Mouse (Mus musculus): ENCODE results near the gene Birc3. TPM values are rescaled to one million over a fixed set of nuclear protein-coding genes. Genes with fewer than 3 reads are reported as not detected.
A peak's percentile ranks its signal among the peaks of the same experiment; 100 is the strongest.
"Not testable (repeated sequence)": the region's sequence is repeated elsewhere in the genome, so short reads cannot be mapped to it uniquely, and the experiment has no call there.

The Birc3 gene
- 10.6 and 11.4 TPM in 2 replicates for polyA plus RNA-seq (2015; fragmentation: Nextera tagmentation; extraction: Ambion mirVana)

DNA sequence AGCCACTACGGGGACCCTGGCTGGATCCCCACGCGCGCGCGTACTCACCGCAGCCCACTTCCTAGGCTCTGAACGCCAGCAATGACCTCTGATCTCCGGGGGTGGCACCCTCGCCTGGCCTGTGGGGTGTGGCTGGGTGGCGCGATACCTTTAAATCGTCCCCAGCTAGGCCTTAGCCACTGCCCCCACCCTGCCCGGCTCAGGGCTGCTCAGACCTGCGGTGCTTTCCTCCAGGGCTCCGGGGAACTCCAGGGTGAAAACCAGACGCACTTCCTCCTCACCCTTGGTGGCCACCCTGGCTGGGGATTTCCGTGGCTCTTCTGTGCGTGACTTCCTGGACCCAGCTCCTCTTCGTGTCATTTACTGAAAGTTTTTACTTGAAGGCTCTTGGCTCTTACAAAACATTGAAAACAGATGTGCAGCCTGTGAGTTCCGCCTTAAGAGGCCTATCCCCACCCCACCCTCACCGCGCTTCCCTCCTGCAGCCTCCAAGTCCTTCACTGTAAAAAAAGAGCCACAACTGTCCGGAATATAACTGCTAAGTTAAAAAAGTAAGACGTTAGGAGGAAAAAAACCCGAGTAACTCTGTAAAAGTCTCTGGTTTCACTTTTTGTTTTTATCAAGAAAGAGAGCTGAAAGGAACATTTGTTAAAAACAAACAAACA, at the start of gene Birc3:
Birc3 (minus strand) TSS at position 412 of the 665 bp plus-strand sequence.
- Histone ChIP-seq H3K27ac (peak within 1 kb of the TSS; percentile 40; the same call in 1 of the 2 replicates), H3K9ac (peak within 1 kb of the TSS; percentile 81), H3K4me2 (replicated peaks) (peak within 1 kb of the TSS; percentile 81), H3K9me3 (no peaks in the 10 kb centered on the region), H3K27me3 (no peaks in the 10 kb centered on the region), H3K36me3 (0 out of 2 replicates have a peak, but pooled peaks cover under 1% of the 10 kb centered on the region), H3K4me1 (peaks cover 12% of the 10 kb centered on the region), H3K4me3 (peak within 1 kb of the TSS; percentile 62)
- ATAC-seq (ENCODE audit: low FRiP score, low read depth), result peak; percentile 89
- WGBS, result 2% methylated on average over 26 of the region's 26 CpGs

DNA sequence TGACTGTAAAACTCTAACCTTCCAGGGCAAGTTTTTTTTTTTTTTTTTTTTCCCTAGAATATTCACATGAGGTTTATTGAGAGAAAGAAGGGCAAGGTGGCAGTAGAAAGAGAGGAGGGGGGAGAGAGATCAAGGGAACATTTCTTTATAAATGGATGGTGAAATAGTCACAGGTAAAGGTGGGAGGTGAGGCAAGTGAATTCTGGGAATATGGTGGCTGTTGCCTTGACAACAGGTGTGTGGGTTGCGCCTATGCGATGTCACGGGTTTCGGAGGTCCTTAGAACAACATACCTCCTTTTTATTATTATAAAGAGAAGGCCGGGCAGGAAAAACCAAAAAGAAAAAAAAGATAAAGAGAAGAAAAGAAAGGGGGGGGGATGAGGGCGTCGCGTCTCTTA, 41.9 kb upstream of the Birc3 start:
- ATAC-seq (ENCODE audit: low FRiP score, low read depth), result no peak
- WGBS, result 56% methylated on average over 8 of the region's 8 CpGs
- no peaks in the 10 kb centered on the region for H3K9me3 ChIP-seq
- no peaks in the 10 kb centered on the region for H3K36me3 ChIP-seq
- no peak overlapping the region for H3K9ac ChIP-seq
- peak overlapping the region; percentile 54 for H3K4me2 ChIP-seq (replicated peaks)
- H3K27ac ChIP-seq, result no peak overlapping the region
- no peaks in the 10 kb centered on the region for H3K27me3 ChIP-seq
- no peak overlapping the region for H3K4me3 ChIP-seq
- H3K4me1 ChIP-seq, result peaks cover 13% of the 10 kb centered on the region

DNA sequence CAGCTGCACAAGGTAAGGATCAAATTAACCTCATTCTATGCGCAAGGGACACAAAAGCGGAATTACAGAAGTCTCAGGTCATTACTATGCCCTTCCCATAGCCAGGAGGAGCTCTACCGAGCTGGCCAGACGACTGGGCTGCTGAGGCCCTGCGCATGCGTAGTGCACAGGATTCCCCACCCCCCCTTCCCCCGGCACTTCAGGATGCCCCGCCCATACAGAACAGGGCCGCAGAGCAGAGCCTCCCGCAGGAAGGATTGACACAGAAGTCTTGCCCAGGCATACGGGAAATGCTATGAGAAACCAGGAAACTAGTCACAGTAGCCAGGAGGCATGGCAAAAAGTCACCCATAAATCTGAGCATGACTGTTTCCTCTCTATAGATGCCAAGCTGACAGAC, 41.5 kb upstream of the Birc3 start:
- H3K9ac ChIP-seq, result 0 out of 2 replicates have a peak overlapping the region, but pooled peaks have one; percentile 1
- no peaks in the 10 kb centered on the region for H3K27me3 ChIP-seq
- H3K4me3 ChIP-seq, result peak overlapping the region; percentile 25
- no peak overlapping the region for H3K27ac ChIP-seq
- H3K9me3 ChIP-seq, result no peaks in the 10 kb centered on the region
- peak; percentile 91 for ATAC-seq (ENCODE audit: low FRiP score, low read depth)
- no peaks in the 10 kb centered on the region for H3K36me3 ChIP-seq
- peak overlapping the region; percentile 54 for H3K4me2 ChIP-seq (replicated peaks)
- WGBS, result 1% methylated on average over 11 of the region's 11 CpGs
- peaks cover 13% of the 10 kb centered on the region for H3K4me1 ChIP-seq

DNA sequence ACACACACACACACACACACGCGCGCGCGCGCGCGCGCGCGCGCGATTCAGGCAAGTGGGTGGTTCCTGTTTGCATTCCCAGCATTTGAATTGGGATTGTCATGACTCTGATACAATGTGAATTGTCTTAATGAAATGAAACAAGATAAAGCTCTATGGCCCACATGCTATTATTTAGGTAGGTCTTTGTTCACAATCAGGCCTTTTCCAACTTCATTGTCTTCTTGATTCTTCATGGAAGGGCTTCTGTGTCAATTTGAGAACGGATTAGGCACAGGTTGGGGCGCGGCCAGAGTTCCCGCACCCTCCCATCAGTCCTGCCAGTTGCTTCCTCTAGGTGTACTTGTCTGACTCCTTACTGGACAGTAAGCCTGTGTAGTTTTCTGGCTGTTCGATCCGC, 41.0 kb upstream of the Birc3 start:
- Histone ChIP-seq H3K36me3 (no peaks in the 10 kb centered on the region), H3K4me1 (peaks cover 13% of the 10 kb centered on the region), H3K9me3 (no peaks in the 10 kb centered on the region), H3K4me2 (replicated peaks) (peak overlapping the region; percentile 54), H3K27me3 (no peaks in the 10 kb centered on the region), H3K4me3 (peak overlapping the region; percentile 25), H3K9ac (peak overlapping the region; percentile 1; the same call in 1 of the 2 replicates), H3K27ac (no peak overlapping the region)
- peak; percentile 46 for ATAC-seq (ENCODE audit: low FRiP score, low read depth)
- 57% methylated on average over 19 of the region's 19 CpGs for WGBS

DNA sequence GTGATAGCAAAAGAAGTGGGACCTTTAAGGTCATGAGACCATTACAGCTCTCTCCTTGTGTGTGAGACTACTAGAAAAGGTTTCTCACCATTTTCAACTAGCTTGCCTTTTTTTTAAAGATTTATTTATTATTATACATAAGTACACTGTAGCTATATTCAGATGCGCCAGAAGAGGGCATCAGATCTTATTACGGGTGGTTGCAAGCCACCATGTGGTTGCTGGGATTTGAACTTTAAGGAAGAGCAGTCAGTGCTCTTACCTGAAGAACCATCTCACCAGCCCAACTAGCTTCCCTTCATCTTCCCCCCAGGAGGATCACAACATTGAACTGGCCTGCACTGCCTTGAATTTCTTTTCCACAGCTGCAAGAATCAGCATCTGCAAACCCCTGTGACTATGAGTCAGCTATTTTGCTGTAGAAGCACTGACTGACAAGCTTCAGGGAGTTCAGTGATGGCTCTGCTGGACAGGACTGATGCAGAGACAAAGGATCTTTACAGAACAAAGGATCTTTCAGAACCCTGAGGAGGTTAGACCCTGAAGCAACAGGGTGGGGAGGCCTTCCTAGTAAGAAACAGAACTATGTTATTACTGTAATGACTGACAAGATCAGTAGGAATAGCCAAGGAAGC, 34.5 kb upstream of the Birc3 start:
- Histone ChIP-seq H3K9me3 (no peaks in the 10 kb centered on the region), H3K36me3 (no peaks in the 10 kb centered on the region), H3K27ac (no peak overlapping the region), H3K27me3 (no peaks in the 10 kb centered on the region), H3K4me3 (no peak overlapping the region), H3K4me1 (peaks cover 13% of the 10 kb centered on the region), H3K4me2 (replicated peaks) (no peak overlapping the region), H3K9ac (no peak overlapping the region)
- 82% methylated on average over 2 of the region's 2 CpGs for WGBS
- no peak for ATAC-seq (ENCODE audit: low FRiP score, low read depth)

DNA sequence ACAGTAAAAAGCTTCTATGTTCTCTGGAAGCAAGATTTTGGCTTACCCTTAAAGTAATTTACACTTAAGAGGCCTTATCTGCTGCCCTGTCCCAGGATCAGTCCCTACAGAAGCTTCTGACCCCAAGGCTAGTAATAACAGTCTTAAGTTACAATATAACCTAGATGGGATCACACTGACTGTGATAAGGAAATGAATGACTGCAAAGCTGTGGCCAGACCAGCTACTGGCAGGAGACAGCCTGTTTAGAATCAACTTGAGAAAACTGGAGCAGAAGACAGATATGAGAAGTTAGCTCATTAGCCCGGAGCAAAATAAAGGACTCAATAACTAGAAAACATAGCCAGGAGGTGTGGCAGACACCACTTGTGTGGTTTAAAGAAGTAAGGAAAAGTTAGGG, 33.6 kb upstream of the Birc3 start:
- no peaks in the 10 kb centered on the region for H3K36me3 ChIP-seq
- WGBS, result 82% methylated on average over 1 of the region's 1 CpGs
- no peaks in the 10 kb centered on the region for H3K9me3 ChIP-seq
- no peak overlapping the region for H3K9ac ChIP-seq
- H3K27ac ChIP-seq, result no peak overlapping the region
- ATAC-seq (ENCODE audit: low FRiP score, low read depth), result no peak
- H3K4me3 ChIP-seq, result no peak overlapping the region
- H3K27me3 ChIP-seq, result no peaks in the 10 kb centered on the region
- H3K4me2 ChIP-seq (replicated peaks), result no peak overlapping the region
- peaks cover 20% of the 10 kb centered on the region for H3K4me1 ChIP-seq

DNA sequence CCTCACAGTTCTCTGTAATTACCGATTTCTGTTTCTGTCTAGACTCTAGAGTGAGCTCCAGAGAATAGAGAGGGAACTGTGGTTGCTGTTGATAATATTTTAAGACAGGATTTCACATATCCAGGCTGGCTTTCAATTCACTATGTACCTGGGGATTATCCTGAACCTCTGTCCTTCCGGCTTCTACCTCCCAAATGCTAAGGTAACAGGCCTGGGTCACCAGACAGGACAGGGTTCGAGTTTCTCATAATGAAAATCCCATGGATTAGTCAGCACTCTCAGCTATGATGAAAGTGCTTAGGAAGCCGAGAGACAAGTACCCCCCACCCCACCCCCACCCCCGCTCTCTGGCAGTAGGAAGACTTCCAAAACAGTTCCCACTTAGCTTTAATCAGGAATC, 30.8 kb upstream of the Birc3 start:
- H3K4me1 ChIP-seq, result peaks cover 20% of the 10 kb centered on the region
- no peak overlapping the region for H3K4me3 ChIP-seq
- 45% methylated on average over 5 of the region's 5 CpGs for WGBS
- H3K27ac ChIP-seq, result no peak overlapping the region
- H3K9ac ChIP-seq, result no peak overlapping the region
- H3K36me3 ChIP-seq, result no peaks in the 10 kb centered on the region
- no peaks in the 10 kb centered on the region for H3K9me3 ChIP-seq
- ATAC-seq (ENCODE audit: low FRiP score, low read depth), result 0 out of 2 replicates have a peak, but pooled peaks have one; percentile 37
- H3K4me2 ChIP-seq (replicated peaks), result no peak overlapping the region
- H3K27me3 ChIP-seq, result no peaks in the 10 kb centered on the region

DNA sequence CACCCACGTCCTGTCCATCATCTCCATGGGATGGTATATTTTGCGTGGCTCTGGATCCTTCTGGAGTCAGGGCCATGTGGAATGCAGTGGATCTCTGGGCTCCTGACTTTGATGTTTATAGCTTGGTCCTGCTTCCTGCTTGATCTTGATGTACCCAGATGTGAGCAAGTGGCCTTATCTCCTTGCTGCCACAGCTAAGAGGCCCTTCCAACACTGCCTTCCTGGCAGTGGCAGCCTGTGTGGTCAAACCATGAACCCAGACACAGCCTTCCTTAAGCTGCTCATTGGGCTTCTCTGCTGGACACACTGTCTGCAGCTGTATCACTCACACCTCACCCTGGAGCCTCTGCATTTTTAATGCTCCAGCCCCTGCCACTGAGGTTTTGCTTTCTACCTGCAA, 30.3 kb upstream of the Birc3 start:
- 0 out of 2 replicates have a peak, but pooled peaks have one; percentile 13 for ATAC-seq (ENCODE audit: low FRiP score, low read depth)
- Histone ChIP-seq H3K4me3 (no peak overlapping the region), H3K27ac (no peak overlapping the region), H3K4me1 (peaks cover 20% of the 10 kb centered on the region), H3K4me2 (replicated peaks) (no peak overlapping the region), H3K9ac (no peak overlapping the region), H3K36me3 (no peaks in the 10 kb centered on the region), H3K9me3 (no peaks in the 10 kb centered on the region), H3K27me3 (no peaks in the 10 kb centered on the region)
- WGBS, result 54% methylated on average over 2 of the region's 2 CpGs

DNA sequence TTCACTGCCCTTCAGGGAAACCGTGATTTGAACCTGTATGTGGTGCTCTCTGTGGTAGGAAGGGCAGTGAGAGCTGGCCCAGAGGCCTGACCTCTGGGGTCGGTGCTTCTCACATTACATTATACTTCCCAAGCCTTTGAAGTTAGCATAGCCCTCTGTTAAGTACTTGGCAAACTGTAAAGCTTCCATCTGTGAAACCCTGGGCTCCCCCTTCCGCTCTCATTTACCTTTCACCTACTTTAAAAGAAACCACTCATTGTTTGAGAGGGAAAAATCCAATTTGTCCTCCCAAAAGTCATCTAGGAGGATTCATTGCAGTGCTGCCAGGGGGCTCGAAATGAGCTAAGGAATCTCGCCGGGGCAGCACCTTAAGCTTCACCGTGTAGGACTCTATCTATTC, 29.3 kb upstream of the Birc3 start:
- H3K9ac ChIP-seq, result no peak overlapping the region

DNA sequence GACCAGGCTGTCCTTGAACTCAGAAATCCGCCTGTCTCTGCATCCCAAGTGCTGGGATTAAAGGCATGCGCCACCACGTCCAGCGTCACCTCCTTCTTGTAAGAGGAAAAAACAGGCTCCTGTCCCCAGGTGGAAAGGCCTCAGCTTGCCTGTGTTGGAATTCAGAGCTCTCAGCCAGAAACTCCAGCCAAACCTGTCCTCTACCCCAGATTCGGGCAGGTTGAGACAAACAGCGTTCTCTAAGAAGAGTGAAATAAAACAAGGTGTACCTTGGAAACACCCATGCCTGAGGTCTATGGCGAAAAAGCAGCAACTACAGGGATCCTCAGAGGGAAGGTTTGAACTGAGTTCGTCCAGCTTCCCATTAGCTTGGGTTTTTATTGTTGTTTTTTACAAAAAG, 28.0 kb upstream of the Birc3 start:
- Histone ChIP-seq H3K9ac (no peak overlapping the region), H3K27ac (no peak overlapping the region), H3K36me3 (no peaks in the 10 kb centered on the region), H3K4me1 (peaks cover 20% of the 10 kb centered on the region), H3K4me2 (replicated peaks) (no peak overlapping the region), H3K4me3 (no peak overlapping the region), H3K27me3 (no peaks in the 10 kb centered on the region), H3K9me3 (no peaks in the 10 kb centered on the region)
- no peak for ATAC-seq (ENCODE audit: low FRiP score, low read depth)
- WGBS, result 84% methylated on average over 8 of the region's 8 CpGs

More for the DNA sequence above, 29.3 kb upstream of the Birc3 start:
- no peaks in the 10 kb centered on the region for H3K27me3 ChIP-seq
- ATAC-seq (ENCODE audit: low FRiP score, low read depth), result peak; percentile 42; the same call in 1 of the 2 replicates
- 6% methylated on average over 7 of the region's 7 CpGs for WGBS
- H3K9me3 ChIP-seq, result no peaks in the 10 kb centered on the region
- H3K36me3 ChIP-seq, result no peaks in the 10 kb centered on the region
- H3K4me3 ChIP-seq, result no peak overlapping the region
- H3K4me1 ChIP-seq, result peaks cover 20% of the 10 kb centered on the region
- H3K4me2 ChIP-seq (replicated peaks), result no peak overlapping the region; the same call in 1 of the 2 replicates
- no peak overlapping the region for H3K27ac ChIP-seq

DNA sequence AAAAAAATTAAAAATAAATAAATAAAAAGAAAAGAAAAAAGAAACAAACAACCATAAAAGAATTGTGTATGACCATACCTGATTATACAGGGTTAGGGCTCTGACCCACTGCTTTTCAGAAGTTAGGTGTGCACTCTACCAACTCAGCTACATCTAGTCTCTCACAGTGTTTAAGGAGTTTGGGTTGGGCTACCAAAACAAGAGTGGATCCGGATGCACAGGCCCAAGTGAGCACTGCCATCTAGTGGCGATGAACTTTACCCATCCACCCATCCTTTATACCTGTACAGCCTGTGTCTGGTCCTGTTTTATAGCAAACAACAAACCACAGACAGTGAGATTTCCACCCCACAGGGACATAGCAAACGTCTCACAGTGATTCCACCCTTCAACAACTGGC, 24.5 kb upstream of the Birc3 start:
- Histone ChIP-seq H3K27me3 (no peaks in the 10 kb centered on the region), H3K4me1 (peaks cover 8% of the 10 kb centered on the region), H3K27ac (no peak overlapping the region), H3K4me3 (no peak overlapping the region), H3K9ac (no peak overlapping the region), H3K4me2 (replicated peaks) (no peak overlapping the region), H3K9me3 (0 out of 2 replicates have a peak, but pooled peaks cover under 1% of the 10 kb centered on the region), H3K36me3 (no peaks in the 10 kb centered on the region)
- 1% methylated on average over 3 of the region's 3 CpGs for WGBS
- ATAC-seq (ENCODE audit: low FRiP score, low read depth), result peak; percentile 30; the same call in 1 of the 2 replicates

DNA sequence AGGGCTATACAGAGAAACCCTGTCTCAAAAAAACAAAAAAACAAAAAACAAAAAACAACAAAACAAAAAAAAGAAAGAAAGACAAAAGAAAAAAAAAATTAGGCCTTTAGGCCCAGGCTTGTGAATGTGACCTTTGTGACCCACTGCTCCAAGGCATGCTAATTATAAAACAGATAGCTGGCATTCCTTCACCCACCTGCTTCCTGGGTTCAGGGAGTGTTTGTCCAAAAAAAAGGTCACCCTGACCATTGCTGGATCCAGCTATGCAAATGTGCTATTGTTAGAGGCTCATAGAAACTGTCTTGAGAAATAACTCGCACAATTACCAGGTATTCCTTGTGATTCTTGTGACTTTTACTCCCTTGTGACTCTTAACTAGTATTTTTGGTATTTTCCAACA, 18.8 kb upstream of the Birc3 start:
- H3K4me2 ChIP-seq (replicated peaks); ATAC-seq (ENCODE audit: low FRiP score, low read depth); H3K27me3 ChIP-seq; H3K4me1 ChIP-seq; H3K9me3 ChIP-seq; H3K27ac ChIP-seq; H3K4me3 ChIP-seq; H3K9ac ChIP-seq; H3K36me3 ChIP-seq: not testable (repeated sequence)
- WGBS, result 94% methylated on average over 1 of the region's 1 CpGs

All from limb, embryonic 13.5 days (tissue).